Mouse (Mus musculus): Measurements from ENCODE around the gene Tnnt3.

- no peak for TF ChIP-seq CTCF (conservative IDR thresholded peaks at IDR 0.05; ENCODE audit: insufficient read depth, insufficient read length, low read depth, low read length)
- TF ChIP-seq POLR2A (IDR thresholded peaks at IDR 0.05; ENCODE audit: low read depth, low read length) = no peak
These were observed 63.3 kb downstream of the Tnnt3 start for GRCm38 (mm10) chr7:142561856-142562404.

All from kidney, adult 2 months (tissue).